Mouse (Mus musculus) embryonic stem cell, embryonic (primary cell): ENCODE measurements around the gene Smad9.

ENCODE experiments used
- CTCF ChIA-PET, 4 experiments: fragments of 300-600 bp in 2 of 4; fragments of 350-600 bp in 2 of 4; sonication (Branson Sonifier 250); formaldehyde crosslinking; loops; one replicate each; lab custom pipeline; 2022; ENCODE audit warnings: inconsistent platforms in 2 of 4; lab: Charles Lee
- POLR2A ChIA-PET, 4 experiments: fragments of 300-600 bp in 2 of 4; fragments of 350-600 bp in 2 of 4; sonication (Branson Sonifier 250); formaldehyde crosslinking; loops; one replicate each; lab custom pipeline; 2022; ENCODE audit warnings: antibody characterized with exemption in 4 of 4, inconsistent platforms in 1 of 4; lab: Charles Lee

Smad9 gene

GRCm38 (mm10) chr3:54769349-54770275 is 14.2 kb downstream of the Smad9 start:
- POLR2A ChIA-PET: interaction anchor here in 1 of 4 experiments (0.7 kb wide), 1 partner anchor 281 kb away, joined by 3 read pairs; no protein-coding TSS in a partner anchor
- CTCF ChIA-PET: interaction anchor here in 1 of 4 experiments (1.0 to 1.4 kb wide), 2 partner anchors 24 to 34 kb away, joined by 4 to 5 read pairs; partner anchors contain the start of genes Alg5 and Exosc8

GRCm38 (mm10) chr3:54773613-54774012 is 18.2 kb downstream of the Smad9 start:
- CTCF ChIA-PET: interaction anchor here in 2 of 4 experiments (0.6 to 1.7 kb wide), 4 partner anchors 8 to 1690 kb away, joined by 3 to 8 read pairs (median 3); no protein-coding TSS in a partner anchor
- POLR2A ChIA-PET: interaction anchor here in 1 of 4 experiments (1.2 kb wide), 1 partner anchor 8 kb away, joined by 4 read pairs; no protein-coding TSS in a partner anchor

DNA sequence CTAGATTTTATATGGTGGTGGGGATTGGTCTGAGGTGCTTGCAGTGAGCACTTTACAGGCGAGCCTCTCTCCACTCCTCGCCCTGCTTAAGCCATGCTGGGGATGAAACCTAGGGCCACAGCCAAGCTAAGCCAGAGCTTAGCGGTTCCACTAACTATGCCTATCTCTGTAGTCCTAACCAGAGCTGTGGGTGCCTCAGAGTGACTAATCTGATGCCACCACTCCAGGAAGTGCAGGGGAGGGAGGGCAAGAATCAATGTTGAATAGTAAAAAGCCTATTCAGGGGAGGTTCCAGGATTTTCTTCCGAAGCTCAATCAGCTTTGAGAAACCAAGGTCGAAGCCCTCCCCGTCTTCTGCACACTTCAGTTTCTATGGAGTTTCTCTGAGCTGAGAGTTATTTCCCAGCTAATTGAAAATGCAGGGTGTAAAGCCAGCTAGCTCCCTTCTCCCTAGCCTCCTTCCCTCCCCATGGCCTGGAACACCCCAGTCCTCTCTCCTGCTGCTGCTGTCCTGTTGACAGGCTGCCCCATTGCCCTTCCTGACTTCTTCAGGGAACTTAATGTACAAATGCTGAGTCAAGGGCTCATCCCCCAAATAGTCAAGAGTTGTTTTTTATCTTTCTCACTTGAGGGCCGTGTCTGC is 20.7 kb downstream of the Smad9 start:
- ChIA-PET CTCF (interaction anchor here in 2 of 4 experiments (1.1 to 1.2 kb wide), 2 partner anchors 20 to 31 kb away, joined by 3 to 4 read pairs; no protein-coding TSS in a partner anchor), POLR2A (interaction anchor here in 2 of 4 experiments (1.0 to 1.1 kb wide), 3 partner anchors 9 to 83 kb away, joined by 3 read pairs; partner anchors contain the start of gene Supt20 (in 1 of the 2))

GRCm38 (mm10) chr3:54790601-54791000 is 35.2 kb downstream of the Smad9 start:
- POLR2A ChIA-PET: interaction anchor here in 2 of 4 experiments (1.0 to 2.8 kb wide), 3 partner anchors 9 to 25 kb away, joined by 3 to 16 read pairs (median 3); no protein-coding TSS in a partner anchor
- CTCF ChIA-PET: interaction anchor here in 2 of 4 experiments (0.7 kb wide), 2 partner anchors 18 to 44 kb away, joined by 4 to 20 read pairs; no protein-coding TSS in a partner anchor

- ChIA-PET CTCF (interaction anchor here in 3 of 4 experiments (0.5 to 1.2 kb wide), 5 partner anchors 11 to 405 kb away, joined by 3 to 6 read pairs (median 4); partner anchors contain the start of genes Alg5 (in 1 of the 3), Exosc8 (in 1 of the 3) and Rfxap (in 1 of the 3)), POLR2A (interaction anchor here in 3 of 4 experiments (0.7 to 2.8 kb wide), 6 partner anchors 9 to 198 kb away, joined by 3 to 16 read pairs (median 3); no protein-coding TSS in a partner anchor)
These were observed 36.7 kb downstream of the Smad9 start for GRCm38 (mm10) chr3:54791822-54792677.

DNA sequence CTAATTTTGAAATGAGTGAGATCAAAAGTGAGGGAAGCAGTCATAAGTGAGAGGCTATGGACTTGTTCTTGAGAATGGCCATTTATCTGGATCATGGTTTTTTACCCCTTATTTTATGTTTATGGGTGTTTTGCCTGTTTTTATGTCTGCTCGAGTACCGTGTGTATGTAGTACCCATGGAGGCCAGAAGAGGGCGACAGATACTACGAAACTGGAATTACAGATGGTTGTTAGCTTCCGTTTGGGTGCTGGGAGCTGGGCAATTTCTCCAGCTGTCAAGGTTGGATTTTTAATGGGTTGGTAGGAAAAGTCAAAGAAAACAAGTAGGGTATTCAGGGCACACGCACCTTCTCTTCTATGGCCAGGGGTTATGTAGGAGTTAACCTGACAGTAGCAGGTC is 38.4 kb downstream of the Smad9 start:
- POLR2A ChIA-PET: interaction anchor here in 2 of 4 experiments (0.6 to 1.5 kb wide), 3 partner anchors 11 to 29 kb away, joined by 3 to 5 read pairs (median 3); partner anchors contain the start of gene Rfxap (in 1 of the 2)
- CTCF ChIA-PET: interaction anchor here in 3 of 4 experiments (0.5 to 1.5 kb wide), 9 partner anchors 12 to 561 kb away, joined by 3 to 10 read pairs (median 4); partner anchors contain the start of gene Rfxap (in 1 of the 3)

DNA sequence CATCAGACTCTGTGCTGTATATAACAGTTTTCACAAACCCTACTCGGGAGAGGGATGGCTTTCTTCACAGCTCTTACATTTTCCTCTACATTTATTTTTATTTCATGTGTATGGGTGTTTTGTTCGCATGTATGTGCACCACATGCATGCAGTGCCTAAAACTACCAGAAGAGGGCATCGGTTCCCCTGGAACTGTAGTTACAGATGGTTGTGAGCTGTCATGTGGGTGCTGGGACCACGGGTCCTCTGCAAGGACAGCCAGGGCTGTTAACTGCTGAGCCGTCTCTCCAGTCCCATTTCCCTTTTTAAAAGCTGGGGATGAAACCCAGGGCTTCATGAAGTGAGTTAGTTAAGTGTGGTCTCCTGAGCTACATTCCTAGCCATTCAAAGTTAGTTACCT is 40.0 kb downstream of the Smad9 start:
- CTCF ChIA-PET: interaction anchor here in 2 of 4 experiments (0.9 to 3.8 kb wide), 7 partner anchors 9 to 268 kb away, joined by 3 to 27 read pairs (median 4); partner anchors contain the start of gene Rfxap (in 1 of the 2)
- POLR2A ChIA-PET: interaction anchor here in 2 of 4 experiments (1.5 to 4.1 kb wide), 3 partner anchors 9 to 12 kb away, joined by 4 to 21 read pairs (median 6); partner anchors contain the start of gene Rfxap (in 1 of the 2)

DNA sequence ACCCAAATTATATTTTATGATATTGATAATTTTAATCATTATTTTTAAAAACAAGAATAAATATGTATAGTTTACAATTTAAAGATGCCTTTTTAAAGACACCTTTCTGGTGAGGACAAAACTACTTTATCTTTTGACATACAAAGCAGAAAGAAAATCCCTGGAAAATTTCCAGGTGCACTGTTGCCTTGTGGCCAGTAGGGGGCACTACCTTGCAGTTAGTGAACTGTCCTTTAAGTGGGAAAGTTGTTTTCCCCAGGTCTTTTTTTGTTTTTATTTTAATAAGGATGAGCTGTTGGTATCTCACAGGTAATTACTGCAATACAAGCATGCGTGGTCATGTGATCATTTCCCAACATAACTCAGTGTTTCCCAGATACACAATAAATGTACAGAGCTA is 40.4 kb downstream of the Smad9 start:
- ChIA-PET POLR2A (interaction anchor here in 2 of 4 experiments (1.5 to 4.1 kb wide), 4 partner anchors 9 to 31 kb away, joined by 4 to 21 read pairs (median 6); partner anchors contain the start of gene Rfxap (in 1 of the 2)), CTCF (interaction anchor here in 3 of 4 experiments (0.9 to 3.8 kb wide), 14 partner anchors 8 to 271 kb away, joined by 3 to 27 read pairs (median 4); partner anchors contain the start of gene Rfxap (in 1 of the 3))

GRCm38 (mm10) chr3:54797211-54797610 is 41.8 kb downstream of the Smad9 start:
- POLR2A ChIA-PET: interaction anchor here in 2 of 4 experiments (0.7 to 4.1 kb wide), 6 partner anchors 10 to 104 kb away, joined by 3 to 21 read pairs (median 6); partner anchors contain the start of genes Rfxap (in 2 of the 2), Alg5 (in 1 of the 2), Exosc8 (in 1 of the 2) and Supt20 (in 1 of the 2)
- CTCF ChIA-PET: interaction anchor here (0.6 to 3.8 kb wide), 14 partner anchors 9 to 1521 kb away, joined by 3 to 27 read pairs (median 4); partner anchors contain the start of genes Alg5 (in 1 of the 4), Exosc8 (in 1 of the 4) and Rfxap (in 1 of the 4)

DNA sequence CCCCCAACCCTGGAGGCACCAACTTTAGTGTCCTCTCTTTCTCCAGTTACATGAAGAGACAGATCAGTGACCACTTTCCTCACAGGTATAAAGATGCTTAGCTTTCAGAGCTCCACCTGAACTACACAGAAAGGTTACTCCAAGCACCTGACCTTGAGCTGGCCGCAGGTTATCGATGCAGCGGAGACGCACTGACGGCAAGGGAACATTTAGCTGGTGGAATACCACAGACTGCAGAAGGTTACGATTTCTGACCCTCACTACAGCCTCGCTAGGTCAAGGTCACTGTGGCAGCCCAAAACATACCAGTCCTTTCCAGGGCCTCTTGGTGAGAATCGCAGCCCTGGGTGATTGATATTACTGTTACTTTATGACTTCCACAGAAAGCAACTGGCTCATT is 48.3 kb downstream of the Smad9 start:
- ChIA-PET POLR2A (interaction anchor here in 2 of 4 experiments (1.0 to 1.6 kb wide), 2 partner anchors 17 to 22 kb away, joined by 3 read pairs; no protein-coding TSS in a partner anchor), CTCF (interaction anchor here in 1 of 4 experiments (0.6 kb wide), 1 partner anchor 225 kb away, joined by 3 read pairs; no protein-coding TSS in a partner anchor)

- POLR2A ChIA-PET: interaction anchor here (0.9 to 4.6 kb wide), 7 partner anchors 9 to 110 kb away, joined by 3 to 21 read pairs (median 5); no protein-coding TSS in a partner anchor
- CTCF ChIA-PET: interaction anchor here in 3 of 4 experiments (0.6 to 4.3 kb wide), 6 partner anchors 9 to 25 kb away, joined by 4 to 27 read pairs (median 5); no protein-coding TSS in a partner anchor
These were observed 51.8 kb downstream of the Smad9 start for GRCm38 (mm10) chr3:54807061-54807661.

- POLR2A ChIA-PET: interaction anchor here in 3 of 4 experiments (0.7 to 4.6 kb wide), 9 partner anchors 10 to 183 kb away, joined by 3 to 21 read pairs (median 5); partner anchors contain the start of gene Supt20 (in 1 of the 3)
- CTCF ChIA-PET: interaction anchor here in 3 of 4 experiments (0.6 to 4.3 kb wide), 9 partner anchors 10 to 286 kb away, joined by 3 to 27 read pairs (median 6); no protein-coding TSS in a partner anchor
These were observed 52.4 kb downstream of the Smad9 start, which contains the start of gene Rfxap for GRCm38 (mm10) chr3:54807666-54808217. Gene Rfxap (minus strand): TSS chr3:54807791.

GRCm38 (mm10) chr3:54809111-54809510 is 53.7 kb downstream of the Smad9 start:
- ChIA-PET POLR2A (interaction anchor here in 3 of 4 experiments (0.6 to 4.6 kb wide), 10 partner anchors 12 to 782 kb away, joined by 3 to 21 read pairs (median 4); partner anchors contain the start of genes Supt20 (in 2 of the 3), Alg5 (in 1 of the 3) and Exosc8 (in 1 of the 3)), CTCF (interaction anchor here in 3 of 4 experiments (0.6 to 4.3 kb wide), 14 partner anchors 12 to 278 kb away, joined by 3 to 27 read pairs (median 6); partner anchors contain the start of genes Alg5 (in 1 of the 3) and Exosc8 (in 1 of the 3))

GRCm38 (mm10) chr3:54811616-54812015 is 56.2 kb downstream of the Smad9 start:
- CTCF ChIA-PET: interaction anchor here in 2 of 4 experiments (0.6 to 1.1 kb wide), 4 partner anchors 105 to 1729 kb away, joined by 3 to 7 read pairs (median 3); partner anchors contain the start of gene Spg20 (in 1 of the 2)
- POLR2A ChIA-PET: no interaction called here
